Mouse (Mus musculus) lung, postnatal 4 days (tissue): ENCODE measurements around the gene Tas2r137.

Source experiments
- DNase-seq, 2 experiments: peaks; one replicate each; pipeline ENCODE4 v3.0.0; 2021

The Tas2r137 gene

DNA sequence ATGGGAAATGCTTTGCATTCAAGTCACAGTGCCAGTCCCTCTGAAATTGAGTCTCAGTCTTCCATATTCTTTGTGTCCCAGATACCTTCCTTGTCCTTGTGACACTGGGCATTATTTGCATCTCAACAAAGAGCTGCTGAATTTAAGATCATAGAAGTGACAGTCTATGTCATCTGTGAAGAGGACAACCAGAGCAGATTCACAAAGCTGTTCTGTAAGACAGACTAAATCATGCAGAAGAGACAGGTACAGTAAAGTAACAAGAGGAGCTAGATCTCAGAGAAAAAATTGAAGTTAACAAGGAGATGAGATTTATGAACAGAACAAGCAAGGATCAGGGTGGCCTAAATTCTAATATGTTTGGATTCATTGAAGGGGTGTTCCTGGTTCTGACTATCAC is at the start of gene Tas2r137:
Gene Tas2r137, plus strand, starts transcription at position 301 of the 400 bp plus-strand sequence.
- DNase-seq = no peak

DNA sequence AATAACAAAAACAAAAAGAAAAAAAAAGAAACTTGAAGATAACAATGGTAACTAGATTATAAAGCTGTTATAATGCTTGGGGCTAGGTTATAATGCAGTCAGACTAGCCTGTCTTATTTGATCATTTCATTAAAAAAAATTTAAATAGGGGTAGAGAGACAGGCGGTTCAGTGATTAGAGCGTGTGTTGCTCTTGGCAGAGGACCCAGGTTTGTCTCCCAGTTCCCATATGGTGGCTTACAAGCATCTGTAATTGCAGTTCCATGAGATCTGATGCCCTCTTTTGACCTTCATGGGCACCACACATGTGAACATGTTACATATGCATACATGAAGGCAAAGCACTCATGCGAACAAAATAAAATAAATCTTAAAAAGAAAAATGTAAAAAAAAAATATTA is 49.8 kb upstream of the Tas2r137 start:
- DNase-seq = no peak

DNA sequence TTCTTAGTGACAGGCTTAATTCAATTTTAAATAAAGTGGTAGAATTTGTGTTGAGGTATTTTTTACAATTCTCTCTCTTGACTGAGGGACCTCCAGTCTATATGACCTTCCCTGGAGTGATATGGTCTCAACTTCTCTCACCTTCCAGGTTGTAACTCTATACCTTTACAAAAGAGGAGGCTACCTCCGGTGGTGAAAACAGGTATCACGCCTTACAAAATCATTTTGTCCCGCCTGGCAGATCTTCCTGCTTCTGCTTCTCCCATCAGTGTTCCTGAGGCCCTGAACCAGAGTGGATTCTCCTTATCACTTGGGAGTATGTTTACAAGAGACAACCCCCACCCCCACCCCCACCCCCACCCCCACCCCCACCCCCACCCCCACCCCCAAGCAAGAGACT is 49.3 kb upstream of the Tas2r137 start:
- no peak for DNase-seq

DNA sequence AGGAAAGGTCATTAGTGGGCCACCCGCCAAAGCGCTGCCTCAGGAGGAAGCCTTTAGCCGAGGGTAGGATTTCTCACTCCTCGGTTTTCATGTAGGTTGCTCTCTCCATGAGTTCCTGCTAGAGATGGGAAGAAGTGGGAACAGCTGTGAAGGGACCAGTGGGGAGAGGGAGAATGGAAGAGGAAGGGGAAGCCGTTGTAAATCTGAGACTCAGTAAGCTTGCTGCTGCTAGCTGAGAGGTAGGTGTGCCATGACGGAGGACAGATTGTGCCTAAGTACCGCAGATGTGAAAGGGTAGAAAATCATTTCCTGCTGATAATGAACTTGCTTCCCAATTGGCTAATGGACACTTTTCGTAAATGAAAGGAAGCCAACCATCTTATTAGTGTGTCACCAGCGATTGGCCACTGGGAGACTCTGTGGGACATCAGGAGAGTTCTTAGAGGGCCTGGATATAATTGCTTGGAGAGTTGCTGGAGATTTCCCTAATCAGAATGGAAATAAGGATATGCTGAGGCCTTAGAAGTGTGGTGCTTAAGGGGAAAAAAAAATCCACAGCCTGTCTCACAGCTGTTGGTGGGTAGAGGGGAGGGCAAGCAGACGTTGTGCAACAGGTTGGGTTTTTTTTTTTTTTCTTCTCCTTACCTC is 47.6 kb upstream of the Tas2r137 start:
- DNase-seq = no peak

DNA sequence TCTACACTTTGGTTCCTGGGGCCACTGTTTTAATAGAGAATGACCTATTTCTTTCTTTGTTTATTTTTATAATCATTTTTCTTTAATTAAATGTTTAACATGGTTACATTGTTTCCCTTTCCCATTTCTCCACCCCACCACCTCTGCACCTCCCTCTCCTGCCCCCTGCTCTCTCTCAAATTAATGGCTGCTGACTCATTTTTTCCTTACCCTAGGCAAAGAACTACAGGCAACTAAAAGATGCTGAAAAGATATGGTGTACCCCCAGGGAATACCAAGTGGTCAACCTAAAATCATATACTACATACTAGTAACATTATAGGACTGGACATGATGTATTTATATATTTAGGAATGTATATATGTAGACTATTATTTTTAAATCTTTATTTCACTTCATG is 42.4 kb upstream of the Tas2r137 start:
- no peak for DNase-seq

DNA sequence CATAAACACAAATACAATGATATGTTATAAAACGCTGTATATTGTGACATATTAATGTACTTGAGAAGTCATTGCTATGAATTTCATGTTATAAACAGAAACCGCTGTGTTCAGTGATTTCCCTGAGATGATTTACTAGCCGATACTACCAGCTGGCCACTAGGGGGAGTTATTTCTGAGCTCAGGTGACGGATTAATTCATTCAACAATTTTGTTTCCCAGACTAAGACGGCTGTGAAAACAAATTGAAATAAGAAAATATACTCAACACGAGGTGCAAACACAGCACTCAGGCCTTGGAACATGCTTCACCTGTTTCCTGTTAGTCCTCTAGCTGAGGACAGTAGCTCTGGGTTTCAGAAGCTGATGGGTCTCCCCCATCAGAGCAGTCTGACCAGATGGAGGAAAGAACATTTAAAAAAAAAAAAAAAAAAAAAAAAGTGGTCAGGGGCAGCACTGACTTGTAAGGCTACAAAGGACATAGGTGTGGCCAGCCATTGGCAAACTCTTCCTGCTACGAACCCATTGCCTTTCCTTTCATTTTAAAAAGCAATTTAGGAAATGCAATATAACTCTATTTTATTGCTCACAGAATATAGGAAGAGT is 36.5 kb upstream of the Tas2r137 start:
- DNase-seq = no peak

DNA sequence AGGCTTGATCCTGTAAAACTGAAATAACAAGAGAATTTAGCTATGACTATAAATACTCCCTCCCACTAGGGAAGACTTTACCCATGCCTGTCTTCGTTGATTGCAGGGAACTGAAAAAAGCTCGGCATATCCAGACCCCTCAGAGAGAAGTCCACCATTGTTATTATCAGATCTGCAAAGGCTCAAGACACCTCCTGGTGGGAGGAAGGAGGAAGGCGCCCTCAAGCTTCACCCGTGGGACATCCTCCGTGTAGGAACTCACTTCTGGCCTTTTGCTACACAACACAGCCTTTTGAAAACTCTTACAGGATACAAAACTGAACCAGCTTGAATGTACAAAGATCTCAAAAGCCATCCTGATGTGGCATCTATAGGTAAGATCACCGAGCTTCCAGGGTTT is 25.3 kb upstream of the Tas2r137 start:
- DNase-seq = peak in 1 of 2 experiments; percentile 16

DNA sequence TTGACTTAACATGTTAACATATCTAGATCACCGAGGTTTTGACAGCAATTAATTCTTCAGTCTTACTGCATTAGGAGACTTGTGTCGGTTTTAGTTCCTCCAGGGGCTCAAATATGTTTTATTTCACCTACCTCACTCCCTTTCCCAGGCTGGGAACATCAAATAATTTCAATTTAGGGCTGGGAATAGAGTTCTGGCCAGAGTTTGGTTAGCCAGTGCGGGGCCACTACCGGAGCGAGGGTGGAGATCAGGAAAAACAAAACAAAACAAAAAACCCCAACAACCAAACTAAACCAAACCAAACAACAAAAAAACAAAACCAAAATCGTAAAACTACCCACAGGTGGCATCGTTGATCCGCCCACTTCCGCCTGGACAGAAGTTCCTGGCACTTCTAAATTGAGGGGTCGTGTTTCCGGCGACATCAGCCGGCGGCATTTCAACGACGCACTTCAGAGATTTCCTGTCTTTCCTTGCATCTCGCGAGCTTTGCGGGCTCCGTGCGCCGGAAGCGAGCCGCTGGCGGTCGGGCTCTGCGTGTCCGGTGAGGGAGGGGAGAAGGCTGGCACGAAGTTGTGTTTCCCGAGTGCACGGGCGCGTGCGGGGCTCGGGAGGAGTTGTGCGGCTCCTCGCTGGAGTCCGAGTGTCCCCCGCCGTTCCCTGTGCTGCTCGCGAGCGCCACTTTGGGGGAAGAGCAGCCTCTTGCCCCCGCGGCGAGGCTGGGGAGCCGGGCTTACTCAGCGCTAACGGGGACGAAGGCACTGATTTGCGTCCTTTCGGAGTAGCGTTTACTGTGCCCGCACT is 19.9 kb upstream of the Tas2r137 start, which contains the start of gene Ssbp1:
Gene Ssbp1, plus strand, starts transcription at position 437 of the 804 bp plus-strand sequence.
- peak; percentile 94 to 95 for DNase-seq

DNA sequence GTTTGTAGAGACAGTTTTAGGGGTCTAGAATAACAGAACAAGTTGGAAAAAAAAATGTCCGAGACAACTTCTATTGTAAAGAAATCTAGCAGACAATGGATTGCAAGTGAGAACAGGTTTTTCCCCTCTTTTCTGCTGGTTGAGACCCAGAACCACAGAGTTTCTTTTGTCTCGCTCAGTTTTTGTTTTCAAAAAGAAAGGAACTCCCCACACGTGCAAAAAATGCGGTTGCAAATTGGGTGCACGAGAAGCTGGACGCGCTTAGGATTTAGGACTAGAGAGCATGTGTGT is 19.4 kb upstream of the Tas2r137 start:
- DNase-seq = no peak

DNA sequence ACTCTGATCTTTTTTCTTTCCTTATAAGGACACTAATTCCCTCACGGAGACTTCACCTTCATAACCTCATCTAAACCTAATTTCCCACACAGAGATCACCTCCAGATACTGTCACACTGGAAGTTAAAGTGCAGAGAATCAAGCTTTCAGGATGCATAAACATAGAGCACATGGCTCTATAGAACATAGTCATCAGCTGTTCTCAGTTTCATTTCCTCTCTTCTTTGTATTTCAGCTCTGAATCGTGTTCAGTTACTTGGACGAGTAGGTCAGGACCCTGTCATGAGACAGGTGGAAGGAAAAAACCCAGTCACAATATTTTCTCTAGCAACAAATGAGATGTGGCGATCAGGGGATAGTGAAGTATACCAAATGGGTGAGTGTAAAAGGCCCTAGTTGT is 14.9 kb upstream of the Tas2r137 start:
- DNase-seq = no peak

DNA sequence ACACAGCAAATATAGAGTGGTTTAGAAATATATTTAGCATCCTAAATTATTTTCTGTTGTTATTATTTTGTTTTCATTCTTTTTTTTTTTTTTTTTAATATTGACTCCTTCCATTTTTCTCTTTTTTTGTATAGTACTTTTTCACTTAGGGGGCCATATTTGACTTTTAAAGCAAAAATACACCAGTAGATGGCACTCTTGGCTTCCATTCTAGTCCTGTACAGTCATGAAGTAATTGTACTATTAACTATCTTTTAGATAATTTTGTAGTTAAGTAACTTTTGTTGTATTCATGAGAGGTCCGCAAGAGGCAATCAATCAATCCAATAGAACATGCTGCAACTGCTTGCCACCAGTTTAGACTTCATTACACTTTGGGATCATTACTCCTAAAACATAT is 11.3 kb upstream of the Tas2r137 start:
- no peak for DNase-seq

DNA sequence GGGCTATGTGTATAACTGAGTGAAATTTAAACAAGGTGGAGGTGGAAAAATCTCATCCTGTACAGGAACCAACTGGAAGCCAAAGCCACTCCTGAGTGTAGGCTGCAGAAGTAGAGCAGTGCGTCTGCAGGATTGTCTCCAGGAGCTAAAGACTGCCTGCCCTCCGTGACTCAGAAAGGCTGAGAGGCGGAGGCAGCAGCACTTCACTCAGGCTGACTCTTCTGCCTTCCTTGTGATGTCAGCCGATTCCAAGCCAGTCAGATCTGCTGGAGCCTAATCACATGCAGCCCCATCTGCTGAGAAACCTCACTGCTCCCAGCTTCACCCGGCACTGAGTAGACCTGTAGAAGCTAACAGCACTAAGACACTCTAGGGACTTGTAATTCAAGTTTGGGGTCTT is 8.7 kb upstream of the Tas2r137 start:
- DNase-seq = no peak

DNA sequence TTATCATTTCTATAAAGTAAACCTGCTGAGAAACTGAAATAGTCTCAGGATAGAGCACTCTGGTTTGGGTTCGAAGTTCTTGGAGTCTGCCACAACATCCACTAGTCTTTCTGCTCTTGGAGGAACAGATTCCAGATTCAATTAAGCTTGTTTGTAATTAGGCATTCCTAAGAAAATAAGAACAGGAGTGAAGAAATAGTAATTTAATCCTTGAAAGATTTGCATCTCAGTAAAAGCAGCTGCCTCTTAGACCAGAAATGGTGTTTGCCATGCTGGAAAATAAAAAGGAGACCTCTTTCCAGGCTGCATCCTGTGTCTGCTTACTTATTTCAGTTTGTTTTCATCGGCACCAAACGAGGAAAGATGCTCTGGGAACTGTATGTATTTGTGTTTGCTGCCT is 2.2 kb downstream of the Tas2r137 start, which contains the start of gene Tas2r108:
Gene Tas2r108, plus strand, starts transcription at position 301 of the 400 bp plus-strand sequence.
- no peak for DNase-seq

DNA sequence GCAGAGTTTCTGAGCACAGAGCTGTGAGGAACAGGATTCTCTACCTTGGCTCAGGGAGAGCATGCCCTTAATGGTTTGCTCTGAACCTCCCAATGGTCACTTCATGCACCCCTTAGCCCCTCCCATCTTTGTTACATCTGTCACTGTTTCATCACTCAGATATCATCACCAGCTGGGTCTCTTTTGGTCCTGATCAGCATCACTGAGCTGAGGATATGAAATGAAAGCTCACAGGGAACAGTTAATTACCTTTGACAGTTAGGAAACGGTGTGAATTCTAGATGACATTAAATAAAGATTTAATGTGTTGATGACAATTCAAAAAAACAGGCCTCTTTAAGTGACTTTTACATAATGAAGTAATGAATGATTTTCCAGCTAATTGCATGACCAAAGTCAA is 28.4 kb downstream of the Tas2r137 start, which contains the start of gene Prss37:
Gene Prss37, minus strand, starts transcription at position 101 of the 400 bp plus-strand sequence.
- DNase-seq = no peak
